Mouse (Mus musculus) cerebellum, postnatal 4 days (tissue): ENCODE measurements around the gene Celsr1.

Experiments
- DNase-seq, 2 experiments: peaks; one replicate each; pipeline ENCODE4 v3.0.0; 2022; ENCODE audit warnings: low spot score in 2 of 2, mixed read lengths in 1 of 2

Gene Celsr1

DNA sequence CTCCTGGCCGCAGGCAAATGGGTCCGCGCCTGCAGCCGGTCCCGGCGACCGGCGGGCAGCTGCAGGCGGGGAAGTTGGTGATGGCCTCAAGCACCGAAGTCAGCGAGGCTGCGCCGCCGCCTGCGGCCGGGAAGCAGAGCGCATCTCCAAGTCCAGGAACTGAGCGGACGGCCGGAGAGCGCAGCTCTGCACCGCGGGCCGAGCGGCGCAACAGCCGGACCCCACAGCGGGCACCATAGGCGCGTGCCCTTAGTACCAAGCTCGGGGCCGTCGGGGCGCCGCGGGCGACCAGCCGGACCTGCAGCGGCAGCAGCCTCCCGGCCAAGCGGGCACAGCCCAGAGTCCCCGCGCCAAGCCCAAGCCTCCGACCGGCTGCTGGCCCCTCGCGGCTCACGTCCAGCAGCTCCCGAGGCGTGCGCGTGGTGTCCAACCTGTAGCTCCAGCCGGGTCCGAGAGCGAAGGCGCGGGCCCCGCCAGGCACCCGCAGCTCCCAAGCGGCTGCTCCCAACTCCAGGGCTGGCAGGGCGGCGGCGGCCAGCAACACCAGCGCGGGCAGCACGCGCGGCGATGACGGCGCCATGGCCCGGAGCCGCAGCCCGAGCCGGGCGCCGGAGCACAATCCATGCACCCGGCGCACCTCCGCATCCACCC lies at the start of gene Celsr1:
Gene Celsr1 (minus strand): TSS at position 587 of the 651 bp plus-strand sequence.
- DNase-seq: peak in 1 of 2 experiments; percentile 53

DNA sequence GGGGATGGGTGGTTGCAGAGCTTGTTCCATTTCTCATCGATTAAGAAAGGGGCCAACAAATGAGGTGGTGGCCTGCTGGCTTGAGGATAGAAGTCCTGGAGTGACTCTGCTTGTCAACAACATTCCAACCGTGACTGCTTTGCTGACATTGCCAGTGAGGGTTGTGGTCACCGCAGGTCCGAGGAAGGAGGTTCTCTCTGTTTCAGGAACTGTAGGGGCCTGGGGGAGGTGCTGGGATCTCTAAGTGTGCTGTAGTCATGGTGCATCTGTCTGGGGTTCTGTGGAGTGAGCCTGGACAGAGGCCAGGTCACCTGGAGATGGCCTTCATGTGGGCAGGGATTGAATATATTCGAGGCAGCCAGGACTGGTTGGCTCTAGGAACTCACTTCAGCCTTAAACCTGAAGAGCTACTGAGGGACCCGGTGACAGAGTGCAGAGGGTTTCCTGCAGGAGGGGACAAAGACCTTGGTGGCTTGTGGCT lies 49.7 kb upstream of the Celsr1 start:
- DNase-seq: no peak

DNA sequence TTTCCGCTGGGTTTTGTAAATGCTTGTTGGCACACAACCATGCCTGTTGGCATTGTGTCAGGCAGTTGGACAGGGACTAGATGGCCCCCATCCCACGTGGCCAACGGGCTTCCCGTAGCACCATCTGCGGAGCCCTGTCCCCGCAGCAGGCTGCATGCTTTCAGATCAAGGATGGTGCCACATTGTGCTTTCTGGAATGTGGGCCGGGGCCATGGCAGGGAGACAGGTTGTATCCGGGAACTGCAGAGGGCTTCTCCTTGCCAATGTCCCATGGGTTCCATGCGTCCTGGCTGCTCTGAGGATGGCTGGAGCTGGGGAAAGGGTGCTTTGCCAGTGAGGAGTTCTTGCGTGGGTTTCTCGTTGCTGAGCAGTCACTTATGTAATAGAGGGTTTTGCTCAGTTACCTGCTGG lies 49.0 kb upstream of the Celsr1 start:
- no peak for DNase-seq

DNA sequence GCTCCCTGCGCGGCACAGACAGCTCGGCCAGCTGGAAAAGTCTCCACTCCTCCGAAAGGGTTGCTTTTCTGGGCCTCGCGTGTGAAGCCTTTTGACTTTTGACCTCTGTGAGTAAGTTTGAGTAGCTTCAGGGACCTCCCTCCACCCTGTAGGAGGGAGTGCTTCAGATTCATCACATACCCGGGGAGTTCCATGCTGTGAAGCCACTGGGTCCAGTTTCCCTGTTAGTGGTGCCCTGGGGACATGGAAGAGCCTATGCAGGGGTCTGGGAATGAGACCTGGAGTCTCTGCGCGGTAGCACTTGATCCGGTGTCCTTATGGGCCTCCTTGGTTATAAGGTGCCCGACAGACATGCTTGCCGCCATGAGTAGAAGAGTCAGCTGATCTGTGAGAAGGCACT lies 48.1 kb upstream of the Celsr1 start:
- DNase-seq: no peak

DNA sequence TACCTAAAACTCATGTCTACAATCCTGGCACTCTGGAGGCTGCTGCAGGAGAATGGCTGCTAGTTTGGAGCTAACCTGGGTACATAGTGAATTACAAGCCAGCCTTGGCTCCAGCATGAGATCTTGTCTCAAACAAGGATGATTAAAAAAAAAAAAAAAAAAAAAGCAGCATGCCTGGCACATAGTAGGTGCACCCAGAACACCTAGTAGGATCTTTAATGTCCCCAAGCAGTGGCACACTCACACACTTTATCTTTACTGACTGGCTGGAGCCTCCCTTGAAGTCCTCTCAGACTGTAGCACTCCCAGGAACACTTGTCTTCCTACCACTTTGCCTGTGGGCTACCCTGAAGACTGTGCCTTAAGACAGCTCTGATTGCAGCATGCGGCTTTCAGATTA lies 46.8 kb upstream of the Celsr1 start:
- DNase-seq: no peak

DNA sequence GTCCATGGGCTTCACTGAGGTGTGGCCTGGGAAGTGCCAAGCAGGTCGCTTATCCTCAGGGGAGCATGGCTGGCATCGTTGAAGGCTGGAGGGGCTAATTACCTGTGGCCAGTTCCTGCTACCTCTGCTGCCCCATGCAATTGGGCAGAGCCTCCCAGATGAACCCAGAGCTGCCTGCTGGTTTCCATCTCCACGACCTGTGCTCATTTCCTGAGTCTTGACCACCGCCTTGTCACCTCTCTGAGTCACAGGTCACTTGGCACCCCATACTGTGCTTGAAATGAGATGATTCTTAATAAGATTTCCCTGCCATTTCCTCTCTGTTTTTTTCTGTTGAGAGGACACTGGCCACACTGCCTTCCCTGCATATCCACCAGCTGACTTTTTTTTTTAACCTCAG lies 46.3 kb upstream of the Celsr1 start:
- DNase-seq: no peak

DNA sequence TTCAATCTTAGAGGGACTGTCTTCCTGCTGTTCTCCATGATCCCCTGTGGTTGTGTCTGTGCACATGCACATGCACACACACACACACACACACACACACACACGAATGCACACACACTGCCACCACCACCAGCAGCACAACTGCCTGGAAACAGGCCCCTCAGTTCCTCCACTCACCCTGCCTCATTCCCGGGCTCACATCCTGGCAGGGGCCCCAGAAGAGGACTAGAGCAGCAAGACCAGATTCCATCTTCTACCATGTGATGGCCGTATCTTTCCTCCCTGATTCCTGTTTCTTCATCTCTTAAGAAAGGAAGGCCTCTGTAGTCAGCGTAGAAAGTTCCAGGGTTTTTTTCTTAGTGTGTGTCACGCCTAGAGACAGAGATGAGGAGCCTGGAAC lies 45.9 kb upstream of the Celsr1 start:
- DNase-seq: no peak

DNA sequence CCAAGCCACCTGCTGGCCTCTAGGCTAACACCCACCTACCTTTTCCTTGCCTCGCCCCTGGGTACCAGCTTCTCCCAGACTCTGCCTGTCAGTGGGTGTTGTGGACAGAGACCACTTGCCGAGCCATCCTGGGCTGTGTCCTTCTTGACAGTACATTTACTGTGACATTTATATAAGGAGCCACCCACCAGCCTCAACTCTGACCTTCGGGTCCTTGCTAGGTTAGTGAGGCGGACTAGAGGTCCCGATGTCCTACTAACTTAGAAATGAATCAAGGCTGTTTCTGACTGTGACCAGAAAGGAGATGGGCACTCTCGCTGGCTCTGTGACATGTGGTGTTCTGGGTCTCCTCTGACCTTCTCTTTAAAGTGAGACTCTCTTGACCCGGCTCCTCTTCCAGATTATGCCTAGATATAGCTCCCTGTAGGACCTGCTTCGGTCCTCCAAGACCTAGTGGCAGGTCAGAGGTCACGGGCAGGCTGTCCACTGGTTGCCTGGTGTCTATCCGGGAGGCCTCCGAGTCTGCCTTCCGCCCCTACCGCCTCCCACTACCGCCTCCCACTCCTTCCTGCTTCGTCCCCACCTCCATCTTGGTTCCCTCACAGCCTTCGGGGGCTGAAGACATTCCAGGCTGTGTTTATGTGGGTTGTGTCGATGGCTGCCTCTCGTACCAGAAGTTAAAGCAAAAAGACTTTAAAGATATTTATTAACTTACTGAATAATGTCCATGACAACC lies 45.1 kb upstream of the Celsr1 start:
- no peak for DNase-seq

DNA sequence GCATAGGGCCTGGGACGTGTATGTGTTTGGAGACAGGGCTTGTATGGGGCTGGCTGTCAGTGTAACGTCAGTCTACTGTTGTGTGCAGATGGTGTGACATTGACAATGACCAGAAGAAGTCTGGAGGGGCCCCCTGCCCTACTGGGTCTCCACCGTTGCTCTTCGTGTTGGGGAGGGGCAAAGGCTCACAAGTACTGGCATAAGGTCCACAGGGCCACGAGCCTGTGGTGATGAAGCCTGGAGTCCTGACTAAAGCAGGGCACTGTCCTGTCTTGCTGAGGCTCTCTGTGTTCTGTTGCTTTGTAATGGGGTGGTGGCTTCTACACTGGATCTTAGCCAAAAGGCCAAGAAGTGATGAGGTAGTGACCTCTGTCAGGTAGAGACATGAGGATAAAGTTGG lies 44.4 kb upstream of the Celsr1 start:
- DNase-seq: no peak

DNA sequence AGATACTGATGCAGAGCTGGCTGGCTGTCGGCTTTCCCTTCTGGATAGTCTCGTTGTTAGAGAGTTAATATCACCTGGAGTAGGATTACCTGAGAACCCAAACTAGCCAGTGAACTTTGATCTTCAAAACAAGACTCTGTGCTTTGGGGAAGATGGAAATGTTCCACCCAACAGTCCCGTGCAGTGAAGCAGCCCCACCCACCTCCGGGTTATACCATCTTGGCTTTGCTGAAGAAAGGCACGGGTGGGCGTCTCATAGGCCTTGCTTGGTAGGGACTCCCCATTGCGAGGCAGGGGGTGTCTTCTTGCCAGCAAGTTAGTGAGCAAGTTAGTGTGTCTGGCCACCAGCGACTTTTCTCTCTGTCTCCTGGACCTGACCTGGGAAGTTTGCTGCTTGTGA lies 42.8 kb upstream of the Celsr1 start:
- DNase-seq: no peak

DNA sequence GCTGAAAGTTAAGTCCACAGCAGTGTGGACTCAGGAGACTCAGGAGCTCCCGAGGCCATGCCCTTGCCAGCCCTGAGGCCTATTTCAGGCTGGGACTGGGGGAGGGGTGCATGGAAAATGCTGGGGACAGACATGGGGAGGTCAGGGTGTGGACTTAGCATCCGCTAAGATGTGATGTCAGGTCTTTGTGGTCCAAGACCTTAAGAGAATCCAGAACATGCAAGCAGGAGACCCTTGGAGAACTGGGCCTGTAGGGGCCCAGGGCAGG lies 42.4 kb upstream of the Celsr1 start:
- no peak for DNase-seq

DNA sequence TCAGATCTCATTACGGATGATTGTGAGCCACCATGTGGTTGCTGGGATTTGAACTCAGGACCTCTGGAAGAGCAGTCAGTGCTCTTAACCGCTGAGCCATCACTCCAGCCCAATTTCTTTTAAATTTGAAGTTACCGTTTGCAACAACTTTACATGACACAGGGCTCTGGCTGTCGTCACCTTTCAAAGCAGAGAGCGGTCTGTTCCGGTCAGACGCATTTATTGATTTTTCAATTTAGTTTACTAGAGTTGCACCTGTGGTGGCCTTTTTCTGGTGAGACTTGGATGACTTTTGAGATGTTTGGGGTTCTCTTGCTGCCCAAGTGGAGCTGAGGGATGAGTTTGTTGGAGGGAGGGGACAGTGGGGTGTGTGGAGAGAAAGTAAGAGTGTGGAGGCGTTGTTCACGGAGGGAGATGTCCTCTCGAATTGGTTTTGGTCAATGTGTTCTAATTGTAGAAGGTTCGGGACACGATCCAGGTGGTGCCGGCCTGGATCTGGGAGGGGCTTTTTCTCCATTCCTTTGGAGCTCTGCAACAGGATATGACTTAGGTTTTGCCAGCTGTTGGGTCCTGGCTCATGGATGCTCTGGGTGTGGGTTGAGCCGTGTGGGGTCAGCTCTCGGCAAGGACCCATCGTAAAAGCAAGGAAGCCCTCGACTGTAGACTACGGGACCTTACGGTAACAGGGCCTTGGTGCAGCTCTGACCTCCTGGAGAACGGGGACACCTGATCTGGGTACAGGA lies 41.9 kb upstream of the Celsr1 start:
- DNase-seq: no peak

DNA sequence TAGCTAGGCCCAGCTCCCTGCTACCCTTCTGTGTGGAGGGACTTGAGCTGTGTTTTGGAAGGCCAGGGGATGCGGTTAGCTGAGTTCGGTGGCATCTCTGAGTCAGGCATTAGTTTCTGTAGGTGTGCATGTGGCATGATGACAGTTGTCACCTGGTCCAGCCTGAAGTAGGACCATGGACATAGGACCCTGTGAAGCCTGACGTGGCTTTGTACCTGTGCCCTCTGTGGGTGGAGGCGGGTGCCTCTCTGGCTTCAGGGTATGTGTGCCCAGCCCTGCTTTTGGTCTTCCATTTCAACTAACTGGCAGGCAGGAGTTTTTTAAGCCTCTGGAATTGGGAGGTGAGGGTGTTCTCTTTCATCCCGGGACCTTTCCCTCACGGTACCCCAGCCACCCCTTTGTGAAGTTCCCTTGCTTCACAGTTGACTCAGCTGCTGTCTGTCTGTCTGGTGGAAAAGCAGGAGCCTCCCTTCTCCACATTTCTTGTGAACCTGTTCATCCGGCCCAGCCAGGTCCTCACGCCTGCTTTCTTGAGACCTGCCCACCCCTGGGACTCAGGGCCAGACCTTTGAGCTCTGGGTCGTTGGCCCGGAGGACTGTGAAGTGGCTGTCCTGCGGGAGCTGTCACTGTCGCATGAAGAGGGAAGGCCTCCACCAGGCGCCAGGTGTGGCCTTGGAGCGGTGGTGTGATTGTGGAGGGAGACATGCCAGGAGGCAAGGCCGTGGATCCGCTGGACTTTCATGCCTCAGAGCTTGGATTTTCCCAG lies 40.8 kb upstream of the Celsr1 start:
- DNase-seq: no peak

DNA sequence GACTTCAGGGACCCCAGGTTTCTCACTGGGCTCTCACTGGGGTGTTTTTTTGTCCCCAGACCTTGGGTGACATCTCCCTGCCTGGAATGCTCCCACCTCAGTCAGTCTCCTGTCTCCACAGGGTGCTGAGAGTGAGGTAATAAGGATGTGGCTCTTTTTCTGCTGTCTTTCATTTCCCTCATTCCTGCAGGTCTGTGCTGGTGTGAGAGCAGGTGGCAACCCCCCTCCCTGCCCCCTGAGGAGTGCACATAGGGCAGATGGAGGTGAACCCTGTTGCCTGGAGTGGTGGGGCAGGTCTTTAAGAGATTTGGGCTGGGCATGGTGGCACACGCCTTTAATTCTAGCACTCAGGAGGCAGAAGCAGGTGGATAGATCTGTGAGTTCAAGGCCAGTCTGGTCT lies 37.6 kb upstream of the Celsr1 start:
- DNase-seq: no peak

DNA sequence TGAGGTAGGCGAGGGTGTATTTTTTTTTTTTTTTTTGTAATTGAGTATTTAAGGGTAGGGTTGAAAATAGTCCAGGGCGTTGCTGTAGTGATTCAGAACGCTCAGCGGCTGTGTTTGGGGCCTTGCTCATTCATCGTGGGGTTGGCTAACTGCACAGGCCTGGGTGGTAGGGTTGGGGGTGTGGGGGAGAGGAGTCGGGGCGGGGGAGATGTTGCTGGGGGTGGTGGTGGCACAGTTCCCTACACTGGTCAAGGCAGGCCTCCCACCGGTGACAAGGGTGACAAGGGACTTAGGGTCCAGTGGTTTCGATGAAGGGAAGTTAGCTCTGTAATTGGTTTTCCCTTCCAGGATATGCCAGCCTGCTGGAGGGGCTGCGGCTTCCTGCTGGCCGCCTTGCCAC lies 36.8 kb upstream of the Celsr1 start:
- DNase-seq: no peak

DNA sequence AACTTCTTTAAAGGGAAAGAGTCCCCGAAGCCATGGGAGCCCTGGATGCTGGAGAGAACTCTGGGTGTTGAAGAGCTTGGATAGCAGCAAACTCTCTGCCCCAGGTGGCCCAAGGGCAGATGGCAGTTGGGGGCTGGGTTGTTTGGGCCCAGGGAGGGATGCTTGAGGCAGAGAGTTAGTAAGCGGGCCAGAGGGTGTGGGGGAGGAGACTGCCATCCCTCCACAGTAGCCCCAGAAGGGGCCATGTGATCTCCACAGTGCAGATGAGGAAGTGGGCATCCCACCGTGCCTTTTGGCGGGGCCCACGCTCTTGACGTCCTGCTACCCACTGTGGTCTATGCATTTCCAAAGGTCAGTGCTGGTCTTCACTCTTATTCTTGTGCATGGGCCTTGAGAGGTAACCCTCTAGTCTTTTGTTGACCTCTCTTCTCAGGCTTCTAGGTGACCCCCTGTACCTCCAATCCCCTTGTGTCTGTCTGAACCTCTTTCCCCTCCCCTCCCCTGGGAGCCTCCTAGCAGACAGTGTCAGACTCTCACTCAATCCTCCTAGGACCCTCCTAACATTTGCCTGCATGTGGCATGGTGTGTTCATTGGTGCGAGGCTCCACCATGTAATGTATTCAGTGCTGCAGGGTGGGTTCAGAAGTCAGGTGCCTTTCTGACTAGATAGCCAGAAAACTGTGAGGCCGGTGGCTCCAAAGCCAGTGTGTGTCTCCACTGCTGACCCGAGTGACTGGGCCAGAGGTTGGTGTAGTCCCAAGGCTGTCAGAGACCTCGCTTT lies 35.6 kb upstream of the Celsr1 start:
- no peak for DNase-seq

DNA sequence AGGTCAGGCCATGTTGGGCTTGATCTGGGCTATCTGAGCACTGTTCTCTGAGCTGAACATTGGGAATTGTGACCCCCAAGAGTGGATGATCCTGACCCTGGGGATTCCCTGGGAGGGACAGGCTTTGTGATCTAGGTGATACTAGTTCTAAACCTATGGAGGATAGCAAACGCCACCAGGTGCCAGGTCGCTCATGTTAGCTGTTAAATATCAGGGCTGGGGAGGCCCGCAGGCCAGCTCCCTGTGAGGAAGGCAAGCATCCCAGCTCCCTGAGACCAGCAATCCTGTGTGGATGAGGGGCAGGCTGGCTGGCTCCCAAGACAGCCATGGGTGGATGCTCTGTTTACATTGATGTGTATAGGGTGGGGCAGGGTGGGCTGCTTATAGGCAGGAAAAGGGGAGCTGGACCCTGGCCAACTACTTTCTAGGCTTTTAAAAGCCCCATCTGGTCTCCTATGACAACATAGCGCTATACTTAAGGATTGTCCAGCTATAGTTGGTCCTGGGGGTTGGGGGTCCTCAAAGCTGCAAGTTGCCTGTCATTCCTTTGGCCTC lies 34.4 kb upstream of the Celsr1 start:
- no peak for DNase-seq

DNA sequence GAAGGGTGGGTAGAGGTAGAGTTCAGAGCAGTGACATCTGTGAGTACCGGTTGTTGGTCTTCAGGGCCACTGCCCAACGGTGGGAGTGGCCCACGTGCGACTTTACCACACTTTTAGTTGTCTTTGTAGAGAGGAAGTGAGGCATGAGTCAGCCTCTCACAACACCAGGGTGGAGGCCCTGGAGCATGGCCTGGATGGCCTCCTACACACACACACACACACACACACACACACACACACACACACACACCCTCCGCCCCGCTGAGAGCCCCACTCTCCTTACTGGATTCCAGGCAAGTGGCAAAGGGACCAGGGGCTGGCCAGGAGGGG lies 34.0 kb upstream of the Celsr1 start:
- no peak for DNase-seq

DNA sequence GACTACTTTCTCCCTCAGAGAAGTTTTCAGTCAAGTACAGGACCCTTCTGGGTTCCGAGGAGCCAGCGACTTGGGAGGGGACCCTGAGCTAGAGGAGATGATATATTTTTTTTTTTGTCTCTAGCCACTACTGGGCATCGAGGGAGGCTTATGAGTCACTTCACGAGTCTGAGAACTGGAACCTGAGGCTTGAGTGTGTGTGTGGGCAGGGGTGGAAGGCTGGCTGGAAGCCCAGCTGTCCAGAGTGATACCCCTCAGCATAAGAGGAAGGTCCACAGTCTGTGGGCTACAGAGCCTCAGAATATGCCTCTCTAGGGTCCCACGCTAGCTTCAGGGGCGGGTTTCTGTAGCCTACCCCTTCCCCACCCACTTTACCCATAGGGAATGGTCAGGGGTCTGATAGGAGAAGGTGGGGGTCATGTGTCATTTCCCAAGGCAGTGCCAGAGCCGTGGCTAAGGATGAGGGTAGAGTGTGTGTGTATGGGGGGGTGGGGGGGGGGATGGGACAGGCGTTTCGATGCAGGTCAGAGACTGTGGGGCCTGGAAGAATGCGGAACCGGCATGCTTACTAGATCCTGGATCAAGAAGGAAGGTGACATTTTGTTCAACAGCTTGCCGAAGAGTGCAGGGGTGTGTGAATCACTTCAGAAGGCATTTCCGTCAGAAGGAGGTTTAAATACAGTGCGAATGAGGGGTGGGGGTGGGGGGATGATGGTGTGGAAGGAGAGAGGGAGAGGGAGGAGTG lies 33.4 kb upstream of the Celsr1 start:
- DNase-seq: no peak

DNA sequence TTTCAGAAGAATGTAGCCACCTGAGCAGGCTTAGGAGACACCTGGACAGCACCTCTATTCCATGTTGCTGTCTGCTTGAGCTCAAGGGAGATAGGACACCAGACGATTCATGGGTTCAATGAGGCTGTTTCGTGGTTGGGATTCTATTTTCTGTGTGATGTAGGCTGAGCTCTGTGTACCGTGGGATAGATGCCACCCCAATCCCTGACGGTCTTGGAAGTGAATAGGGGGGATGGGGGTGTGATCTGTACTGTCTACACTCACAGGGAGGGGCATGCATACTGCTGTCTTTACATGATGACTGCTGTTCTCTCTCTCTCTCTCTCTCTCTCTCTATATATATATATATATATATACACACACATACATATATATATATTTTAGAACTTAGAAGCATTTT lies 31.8 kb upstream of the Celsr1 start:
- no peak for DNase-seq

DNA sequence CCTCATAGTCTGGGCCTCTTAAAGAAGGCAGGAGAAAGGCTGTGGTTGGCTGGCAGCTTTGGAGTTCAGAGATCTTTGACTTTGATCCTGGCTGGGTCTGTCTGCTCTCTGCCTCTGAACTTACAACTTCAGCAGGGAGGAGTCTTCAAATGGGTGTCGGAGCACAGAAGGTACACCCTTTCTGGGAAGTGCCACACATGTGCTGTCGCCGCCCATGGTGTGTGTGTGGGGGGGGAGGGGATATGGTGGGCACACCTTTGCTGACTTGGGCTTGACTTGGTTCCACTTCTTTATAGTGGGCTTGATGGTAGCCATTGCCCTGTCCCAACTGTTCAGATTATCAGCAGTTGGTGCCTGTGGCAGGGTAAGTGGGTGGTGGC lies 31.3 kb upstream of the Celsr1 start:
- DNase-seq: no peak
